Mouse (Mus musculus) embryonic facial prominence, embryonic 13.5 days (tissue): ENCODE measurements at regions not wholly inside any gene's neighbourhood (a gene's known extent, or its start where the extent isn't known, plus 50 kb on each side); places are given as distances from the start of the nearest gene placed in this dataset.

Experiments
- ATAC-seq: fragments of 200-750 bp; cut with Nextera tagmentation; 2 replicates; pipeline ENCODE4 v1.8.0; 2017; ENCODE audit warnings: low read depth; ENCODE audit not compliant: insufficient number of reproducible peaks, insufficient read depth, low FRiP score, low TSS enrichment
- H3K27ac ChIP-seq: fragments of 300-500 bp; sonication (generic); 2 replicates; pipeline ENCODE4 v1.5.1; 2015; ENCODE audit warnings: moderate library complexity, mild to moderate bottlenecking, inconsistent platforms
- H3K27me3 ChIP-seq: fragments of 300-500 bp; sonication (generic); 2 replicates; pipeline ENCODE4 v1.6.1; 2015; ENCODE audit warnings: mild to moderate bottlenecking, inconsistent platforms
- H3K36me3 ChIP-seq: fragments of 300-500 bp; sonication (generic); 2 replicates; pipeline ENCODE4 v1.6.1; 2015; ENCODE audit warnings: mild to moderate bottlenecking, inconsistent platforms
- H3K4me1 ChIP-seq: fragments of 300-500 bp; sonication (generic); 2 replicates; pipeline ENCODE4 v1.6.1; 2015; ENCODE audit warnings: inconsistent platforms
- H3K4me2 ChIP-seq: fragments of 300-500 bp; sonication (generic); 2 replicates; pipeline ENCODE4 v1.6.1; 2015; ENCODE audit warnings: moderate library complexity, mild to moderate bottlenecking, inconsistent platforms
- H3K4me3 ChIP-seq: fragments of 300-500 bp; sonication (generic); 2 replicates; pipeline ENCODE4 v1.5.1; 2015; ENCODE audit warnings: mild to moderate bottlenecking, inconsistent platforms
- H3K9ac ChIP-seq: fragments of 300-500 bp; sonication (generic); 2 replicates; pipeline ENCODE4 v1.6.1; 2015; ENCODE audit warnings: mild to moderate bottlenecking, inconsistent platforms
- H3K9me3 ChIP-seq: fragments of 300-500 bp; sonication (generic); 2 replicates; pipeline ENCODE4 v1.6.1; 2016; ENCODE audit warnings: inconsistent platforms
- WGBS: fragments of 180-500 bp; shearing (Covaris S2); methylation state at CpG from one replicate; pipeline ENCODE4 v1.1.7; 2015; ENCODE audit warnings: mixed read lengths; 5-methylcytosine and 5-hydroxymethylcytosine counted together

DNA sequence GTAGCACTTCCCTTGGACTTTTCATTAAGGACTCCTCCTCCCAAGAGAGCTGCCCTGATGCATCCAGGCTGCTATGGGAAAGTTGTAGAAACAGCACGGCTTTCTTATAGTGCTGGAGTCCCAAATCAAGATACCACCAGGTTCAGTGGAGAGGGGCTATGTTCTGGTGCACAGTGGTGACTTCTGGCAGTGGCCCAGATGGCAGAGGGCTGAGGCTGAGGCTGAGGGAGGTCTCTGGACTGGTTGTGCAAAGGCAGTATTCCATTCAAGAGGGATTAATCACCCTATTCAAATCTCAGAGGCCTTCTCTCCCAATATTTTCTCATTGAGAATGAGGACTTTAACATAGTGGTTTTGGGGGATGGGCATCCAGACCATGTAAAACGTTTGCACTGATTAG, 82.3 kb upstream of the Mki67 start:
- no peak overlapping the region for H3K4me3 ChIP-seq
- H3K36me3 ChIP-seq: no peaks in the 10 kb centered on the region
- H3K9ac ChIP-seq: no peak overlapping the region
- H3K4me2 ChIP-seq: no peak overlapping the region
- no peak overlapping the region for H3K27ac ChIP-seq
- ATAC-seq: no peak
- no peaks in the 10 kb centered on the region for H3K9me3 ChIP-seq
- H3K27me3 ChIP-seq: no peaks in the 10 kb centered on the region
- 43% methylated on average over 2 of the region's 2 CpGs for WGBS
- H3K4me1 ChIP-seq: peaks cover 47% of the 10 kb centered on the region

DNA sequence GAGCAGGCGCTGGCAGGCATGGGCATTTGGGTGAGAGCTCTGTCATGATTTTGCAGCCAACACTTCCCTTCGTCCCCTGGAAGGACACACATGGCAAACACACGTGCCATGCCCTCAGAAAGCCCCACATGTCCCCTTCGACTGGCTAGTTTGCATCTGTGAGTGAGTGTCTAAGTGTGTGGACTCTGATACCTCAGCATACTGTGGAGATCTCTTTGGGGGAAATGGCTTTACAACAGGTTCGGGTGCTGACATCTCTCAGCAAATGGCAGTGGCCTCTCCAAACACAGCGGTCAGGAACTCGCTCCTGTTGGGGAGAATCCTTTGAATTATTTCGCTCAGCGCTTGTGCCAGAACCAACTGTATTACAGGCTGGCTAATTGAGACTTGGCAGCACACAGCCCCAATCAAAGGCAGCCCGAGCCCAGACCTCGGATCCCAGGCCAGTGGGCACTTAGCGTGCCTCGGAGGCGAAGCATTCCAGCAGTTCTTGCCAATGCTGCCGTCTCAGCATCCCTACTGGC, 86.5 kb upstream of the Mki67 start:
- peaks cover 29% of the 10 kb centered on the region for H3K4me1 ChIP-seq
- H3K4me2 ChIP-seq: no peak overlapping the region
- H3K27ac ChIP-seq: no peak overlapping the region
- H3K27me3 ChIP-seq: no peaks in the 10 kb centered on the region
- 78% methylated on average over 15 of the region's 15 CpGs for WGBS
- H3K4me3 ChIP-seq: no peak overlapping the region
- H3K36me3 ChIP-seq: no peaks in the 10 kb centered on the region
- H3K9ac ChIP-seq: no peak overlapping the region
- H3K9me3 ChIP-seq: no peaks in the 10 kb centered on the region
- no peak for ATAC-seq

DNA sequence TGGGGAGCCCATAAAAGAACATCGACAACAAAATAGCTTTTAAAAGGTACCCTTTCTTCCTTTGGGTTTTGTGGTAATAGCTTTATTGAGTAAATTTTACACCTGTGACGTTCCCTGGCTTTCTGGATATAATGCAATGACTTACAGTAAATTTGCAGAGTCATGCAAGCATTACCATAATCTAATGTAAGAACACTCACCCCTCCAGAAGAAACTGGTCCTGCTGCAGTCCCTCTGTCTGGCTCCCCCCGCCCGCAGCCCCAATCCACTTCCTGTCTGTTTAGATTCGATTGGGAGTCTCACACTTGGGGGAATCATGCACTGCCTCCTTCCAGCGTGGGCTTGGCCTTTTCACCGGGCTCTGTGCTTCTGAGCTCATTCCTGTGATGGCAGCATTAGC, 88.6 kb upstream of the Mki67 start:
- Histone ChIP-seq H3K4me3 (no peak overlapping the region), H3K27ac (no peak overlapping the region)
- WGBS: 32% methylated on average over 7 of the region's 7 CpGs

DNA sequence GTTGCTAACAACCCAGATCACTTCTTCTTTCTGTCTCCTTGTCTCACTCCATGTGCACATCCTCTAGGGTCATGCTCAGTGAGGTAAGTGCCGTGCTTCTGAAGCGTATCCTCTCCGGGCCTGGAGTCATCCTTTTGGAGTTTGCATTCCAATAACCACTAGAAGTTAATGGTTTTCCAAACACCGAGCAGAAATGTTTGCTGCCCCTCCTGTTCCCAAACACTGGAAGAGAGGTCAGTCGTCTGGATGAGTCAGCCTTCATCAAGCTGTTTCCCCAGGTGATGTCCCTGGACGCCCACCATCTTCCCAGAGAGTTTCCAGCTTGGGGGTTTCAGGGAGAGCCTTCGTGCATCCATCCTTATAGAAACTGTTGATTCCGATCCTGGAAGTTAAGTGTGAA, 90.0 kb upstream of the Mki67 start:
- H3K4me3 ChIP-seq: no peak overlapping the region
- H3K27ac ChIP-seq: no peak overlapping the region
- 83% methylated on average over 8 of the region's 8 CpGs for WGBS
- peaks cover 29% of the 10 kb centered on the region for H3K4me1 ChIP-seq
- no peak overlapping the region for H3K4me2 ChIP-seq
- no peak overlapping the region for H3K9ac ChIP-seq
- no peaks in the 10 kb centered on the region for H3K9me3 ChIP-seq
- H3K27me3 ChIP-seq: no peaks in the 10 kb centered on the region
- no peaks in the 10 kb centered on the region for H3K36me3 ChIP-seq
- ATAC-seq: no peak

More for the DNA sequence above, 88.6 kb upstream of the Mki67 start:
- no peak for ATAC-seq
- Histone ChIP-seq H3K9me3 (no peaks in the 10 kb centered on the region), H3K27me3 (no peaks in the 10 kb centered on the region), H3K9ac (no peak overlapping the region), H3K4me1 (peaks cover 34% of the 10 kb centered on the region), H3K36me3 (no peaks in the 10 kb centered on the region), H3K4me2 (no peak overlapping the region)

DNA sequence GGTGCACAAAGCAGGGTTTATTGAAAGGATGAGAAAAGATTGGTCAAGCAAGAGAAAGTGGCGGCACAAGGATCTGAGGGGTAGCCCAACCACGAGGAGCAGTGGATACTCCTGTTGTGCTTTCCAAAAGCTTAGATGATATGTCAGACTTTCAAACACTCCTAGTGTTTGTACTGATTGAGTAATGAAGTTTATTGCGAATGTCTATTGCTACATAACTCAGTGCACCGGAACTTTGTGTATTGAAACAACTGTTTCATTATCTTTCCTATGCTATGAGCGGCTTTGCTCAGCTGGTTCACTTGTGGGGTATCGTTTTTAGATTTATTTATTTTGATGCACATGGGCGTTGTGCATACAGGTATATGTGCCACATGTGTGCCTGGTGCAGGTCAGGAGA, 90.5 kb upstream of the Mki67 start:
- H3K27me3 ChIP-seq: no peaks in the 10 kb centered on the region
- no peak overlapping the region for H3K27ac ChIP-seq
- H3K9ac ChIP-seq: no peak overlapping the region
- H3K4me1 ChIP-seq: peaks cover 29% of the 10 kb centered on the region
- H3K9me3 ChIP-seq: no peaks in the 10 kb centered on the region
- ATAC-seq: no peak
- no peaks in the 10 kb centered on the region for H3K36me3 ChIP-seq
- H3K4me3 ChIP-seq: no peak overlapping the region
- H3K4me2 ChIP-seq: no peak overlapping the region
- WGBS: 95% methylated on average over 7 of the region's 7 CpGs

DNA sequence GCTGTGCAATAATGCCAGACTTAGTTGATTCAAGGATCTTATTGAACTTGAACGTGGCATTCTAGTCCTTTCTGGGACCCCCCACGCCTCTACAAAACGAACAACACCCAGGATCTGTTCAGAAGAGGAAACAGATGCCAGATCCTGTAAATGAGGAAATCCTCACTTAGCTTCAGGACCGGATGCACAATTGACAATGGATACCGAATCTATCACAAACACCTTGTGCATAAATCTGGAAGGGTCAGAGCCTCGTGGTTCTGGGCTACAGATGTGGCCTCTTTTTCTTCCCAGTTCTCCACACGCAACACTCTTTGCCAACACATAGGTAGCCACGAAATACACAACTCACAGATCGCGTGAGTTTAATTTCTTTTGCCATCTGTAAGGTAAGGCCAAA, 93.0 kb upstream of the Mki67 start:
- Histone ChIP-seq H3K27ac (no peak overlapping the region), H3K36me3 (no peaks in the 10 kb centered on the region), H3K4me1 (peaks cover 21% of the 10 kb centered on the region), H3K27me3 (no peaks in the 10 kb centered on the region), H3K4me2 (no peak overlapping the region), H3K4me3 (no peak overlapping the region), H3K9ac (no peak overlapping the region), H3K9me3 (no peaks in the 10 kb centered on the region)
- no peak for ATAC-seq
- 78% methylated on average over 10 of the region's 10 CpGs for whole genome bisulfite sequencing

DNA sequence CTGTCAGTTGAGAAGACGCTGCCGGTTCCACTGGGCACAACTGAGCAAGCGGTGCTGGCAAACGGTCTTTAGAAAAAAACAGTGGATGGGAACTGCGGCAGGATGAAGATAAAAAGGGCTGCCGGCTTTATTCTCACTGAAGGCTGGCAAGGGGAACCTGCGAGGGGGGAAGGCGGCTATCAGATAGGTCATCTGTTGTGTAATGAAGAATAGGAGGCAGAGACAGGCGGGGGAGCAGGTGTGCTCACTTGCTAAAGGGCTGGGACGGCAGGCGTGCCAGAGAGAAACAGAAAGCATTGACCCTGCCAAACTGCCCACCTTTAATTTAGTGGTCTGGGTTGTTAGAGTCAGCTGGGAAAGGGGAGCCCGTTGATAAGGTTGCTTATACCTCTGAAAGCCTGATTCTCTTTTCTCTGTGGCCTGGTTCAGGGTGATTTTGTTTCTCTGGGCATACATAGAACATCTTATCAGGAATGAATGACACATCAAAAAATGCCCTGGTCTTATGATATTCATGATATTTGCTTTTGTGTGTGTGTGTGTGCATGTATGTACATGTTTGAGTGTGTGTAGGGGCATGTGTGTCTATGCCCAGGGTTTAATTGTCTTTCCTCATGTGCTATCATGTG, 93.7 kb upstream of the Mki67 start:
- peaks cover 19% of the 10 kb centered on the region for H3K4me1 ChIP-seq
- H3K27ac ChIP-seq: no peak overlapping the region; the same call in 1 of the 2 replicates
- ATAC-seq: no peak
- H3K4me3 ChIP-seq: no peak overlapping the region
- no peak overlapping the region for H3K9ac ChIP-seq
- H3K9me3 ChIP-seq: no peaks in the 10 kb centered on the region
- 58% methylated on average over 12 of the region's 12 CpGs for WGBS
- no peak overlapping the region for H3K4me2 ChIP-seq
- no peaks in the 10 kb centered on the region for H3K36me3 ChIP-seq
- no peaks in the 10 kb centered on the region; the same call in 1 of the 2 replicates for H3K27me3 ChIP-seq

DNA sequence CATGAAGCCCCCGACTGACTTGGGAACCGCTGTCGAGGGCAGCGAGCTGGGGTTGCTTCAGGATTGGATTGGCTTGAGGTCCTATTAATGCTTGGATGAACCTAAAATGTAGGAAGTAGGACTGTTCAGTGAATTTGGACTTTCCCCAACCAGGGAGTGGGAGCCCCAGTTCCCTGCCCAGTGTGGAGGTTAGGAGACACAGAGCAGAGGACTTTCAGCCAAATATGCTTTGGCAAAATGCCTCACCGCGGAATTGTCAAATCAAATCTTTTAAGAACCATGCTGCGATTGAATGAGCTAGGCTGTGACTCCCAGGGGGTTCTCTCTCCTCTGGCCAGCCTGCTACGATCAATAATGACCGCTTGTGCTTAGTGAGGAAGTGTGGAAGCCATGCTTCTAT, 94.8 kb upstream of the Mki67 start:
- Histone ChIP-seq H3K4me2 (no peak overlapping the region), H3K36me3 (no peaks in the 10 kb centered on the region), H3K4me1 (peaks cover 17% of the 10 kb centered on the region), H3K9me3 (no peaks in the 10 kb centered on the region), H3K4me3 (no peak overlapping the region), H3K9ac (no peak overlapping the region), H3K27ac (0 out of 2 replicates have a peak overlapping the region, but pooled peaks have one; percentile 7), H3K27me3 (no peaks in the 10 kb centered on the region; the same call in 1 of the 2 replicates)
- ATAC-seq: no peak
- 69% methylated on average over 9 of the region's 9 CpGs for WGBS

DNA sequence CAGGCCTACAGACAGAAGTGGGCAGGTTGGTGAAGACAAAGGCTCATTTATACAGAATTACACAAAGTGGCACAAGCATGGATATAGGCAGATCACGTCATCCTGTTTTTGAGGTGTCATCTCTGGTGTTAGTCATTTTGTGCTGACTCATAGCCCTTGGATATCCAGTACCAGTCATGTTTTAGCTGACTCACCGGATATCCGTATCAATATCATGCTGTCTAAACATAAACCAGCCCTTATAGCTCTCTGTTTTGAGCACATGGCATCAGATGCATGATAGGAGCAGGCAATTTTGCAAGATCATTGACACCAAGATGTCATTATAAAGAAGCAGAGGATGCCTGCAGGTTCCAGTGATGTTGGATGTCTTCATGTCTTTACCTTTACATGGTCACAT, 97.5 kb upstream of the Mki67 start:
- no peak overlapping the region for H3K4me3 ChIP-seq
- ATAC-seq: no peak
- no peak overlapping the region for H3K27ac ChIP-seq
- H3K4me2 ChIP-seq: no peak overlapping the region
- H3K9me3 ChIP-seq: no peaks in the 10 kb centered on the region
- WGBS: 83% methylated on average over 3 of the region's 3 CpGs
- H3K4me1 ChIP-seq: peaks cover 17% of the 10 kb centered on the region
- H3K27me3 ChIP-seq: no peaks in the 10 kb centered on the region; the same call in 1 of the 2 replicates
- no peaks in the 10 kb centered on the region for H3K36me3 ChIP-seq
- no peak overlapping the region for H3K9ac ChIP-seq

DNA sequence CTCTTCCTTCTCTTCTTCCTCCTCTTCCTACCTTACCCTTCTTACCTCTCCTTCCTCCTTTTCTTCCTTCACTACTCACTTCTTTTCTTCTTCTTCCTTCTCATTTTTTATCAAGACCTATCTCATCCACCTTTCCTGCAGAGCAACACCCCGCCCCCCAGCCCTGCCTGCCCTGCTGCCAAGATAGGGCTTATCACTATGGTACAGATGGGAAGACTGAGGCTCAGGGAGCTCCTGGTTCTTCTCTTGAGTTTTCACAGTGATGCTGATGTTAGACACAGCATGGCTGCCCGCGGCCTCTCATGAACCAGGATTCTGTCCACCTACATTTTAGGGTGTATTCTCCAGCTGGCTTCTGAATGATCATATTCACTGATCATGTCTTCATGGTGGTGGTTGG, 100.0 kb upstream of the Mki67 start:
- Histone ChIP-seq H3K4me1 (peaks cover 7% of the 10 kb centered on the region), H3K9ac (no peak overlapping the region), H3K9me3 (no peaks in the 10 kb centered on the region), H3K4me3 (no peak overlapping the region), H3K4me2 (no peak overlapping the region), H3K27me3 (no peaks in the 10 kb centered on the region; the same call in 1 of the 2 replicates), H3K36me3 (no peaks in the 10 kb centered on the region), H3K27ac (no peak overlapping the region)
- no peak for ATAC-seq
- WGBS: 95% methylated on average over 3 of the region's 3 CpGs

DNA sequence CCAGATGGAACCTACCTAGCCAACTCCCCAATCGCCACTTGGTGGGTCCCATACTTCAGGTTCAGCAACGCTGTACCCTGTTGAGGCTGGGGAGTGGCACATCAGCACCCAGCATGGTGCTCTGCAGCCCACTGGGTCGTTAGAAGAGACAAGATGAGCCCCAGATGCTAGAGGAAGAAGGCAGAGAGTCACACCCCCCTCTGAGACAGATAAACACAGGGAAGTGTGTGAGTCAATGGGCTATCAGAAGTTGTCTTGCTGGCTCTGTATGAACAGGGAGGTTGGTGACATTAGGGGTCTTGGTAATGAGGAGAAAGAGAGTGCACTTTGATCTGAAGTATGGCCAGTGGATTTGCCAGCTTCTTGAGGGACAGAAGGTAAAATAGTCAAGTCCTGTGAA, 101.7 kb upstream of the Mki67 start:
- Histone ChIP-seq H3K4me3 (no peak overlapping the region), H3K4me2 (no peak overlapping the region), H3K27ac (no peak overlapping the region), H3K9ac (no peak overlapping the region), H3K27me3 (no peaks in the 10 kb centered on the region; the same call in 1 of the 2 replicates), H3K36me3 (no peaks in the 10 kb centered on the region), H3K4me1 (no peaks in the 10 kb centered on the region), H3K9me3 (no peaks in the 10 kb centered on the region)
- WGBS: 70% methylated on average over 3 of the region's 3 CpGs
- ATAC-seq: no peak

DNA sequence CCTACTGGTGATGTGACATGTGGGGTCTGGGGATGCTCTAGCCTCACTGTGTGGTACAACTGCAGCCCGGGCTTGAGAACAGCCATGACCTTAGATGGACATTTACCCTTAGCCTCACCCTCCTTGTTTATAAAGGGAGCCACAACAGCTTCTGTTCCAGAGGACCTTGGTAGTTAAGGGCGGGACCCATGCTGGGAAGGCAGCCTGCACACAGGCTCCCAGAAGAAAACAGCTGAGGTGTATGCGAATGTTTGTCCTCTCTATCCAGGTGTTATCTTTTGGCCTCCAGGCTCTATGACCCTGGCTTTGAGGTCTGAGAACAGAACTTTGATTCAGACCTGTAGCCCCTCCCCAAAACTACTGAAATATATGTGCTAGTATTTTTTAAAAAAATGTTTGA, 102.1 kb upstream of the Mki67 start:
- no peak for ATAC-seq
- Histone ChIP-seq H3K27ac (no peak overlapping the region), H3K9ac (no peak overlapping the region), H3K9me3 (no peaks in the 10 kb centered on the region), H3K4me3 (no peak overlapping the region), H3K4me1 (no peaks in the 10 kb centered on the region), H3K4me2 (no peak overlapping the region), H3K36me3 (no peaks in the 10 kb centered on the region), H3K27me3 (no peaks in the 10 kb centered on the region; the same call in 1 of the 2 replicates)
- WGBS: 78% methylated on average over 3 of the region's 3 CpGs
